Mouse (Mus musculus) brain, embryonic 14.5 days (tissue): ENCODE measurements around the gene Cux1.

Experiments used
- CTCF ChIP-seq: fragments of 200-500 bp; IDR thresholded peaks from 2 replicates; pipeline ENCODE4 v1.5.1; 2012; ENCODE audit warnings: inconsistent platforms, mild to moderate bottlenecking, moderate library complexity, borderline replicate concordance; ENCODE audit not compliant: insufficient read depth, insufficient read length; ENCODE audit errors: extremely low read depth
- POLR2A ChIP-seq: fragments of 200-500 bp; IDR thresholded peaks from 2 replicates; pipeline ENCODE4 v1.6.1; 2012; ENCODE audit warnings: mild to moderate bottlenecking, inconsistent platforms, borderline replicate concordance; ENCODE audit not compliant: poor library complexity, insufficient read depth, insufficient read length, severe bottlenecking; ENCODE audit errors: extremely low read depth

DNA sequence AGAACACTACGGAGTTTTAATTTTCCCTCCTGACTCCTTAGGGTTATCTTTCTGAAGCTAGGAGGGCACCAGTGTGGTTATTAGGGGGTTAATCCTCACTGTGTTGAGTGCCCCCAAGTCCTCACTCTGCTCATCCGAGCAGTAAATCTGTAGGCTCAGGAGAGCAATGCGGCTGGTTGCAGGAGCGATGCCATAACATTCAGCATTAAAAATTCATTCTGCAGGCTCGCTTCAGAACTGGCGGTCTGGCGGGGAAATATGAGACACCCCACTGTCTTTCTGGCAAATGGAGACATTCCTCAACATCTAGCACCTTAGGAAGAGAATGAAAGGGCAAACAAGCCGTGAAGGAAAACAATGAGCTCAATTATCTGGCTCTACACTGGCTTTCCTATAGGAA is 214.2 kb downstream of the Cux1 start:
- TF ChIP-seq POLR2A (no peak), CTCF (no peak)
